Mouse (Mus musculus): ENCODE data around the gene Lalba. TPM values are rescaled to one million over a fixed set of nuclear protein-coding genes. Genes with fewer than 3 reads are reported as not detected.
"Not testable (repeated sequence)": the region's sequence is repeated elsewhere in the genome, so short reads cannot be mapped to it uniquely, and the experiment has no call there.

The Lalba gene
- not detected for total RNA-seq (2021)
- long read RNA-seq, experiment 1 = 0 reads
- long read RNA-seq, experiment 2 = 0 reads

DNA sequence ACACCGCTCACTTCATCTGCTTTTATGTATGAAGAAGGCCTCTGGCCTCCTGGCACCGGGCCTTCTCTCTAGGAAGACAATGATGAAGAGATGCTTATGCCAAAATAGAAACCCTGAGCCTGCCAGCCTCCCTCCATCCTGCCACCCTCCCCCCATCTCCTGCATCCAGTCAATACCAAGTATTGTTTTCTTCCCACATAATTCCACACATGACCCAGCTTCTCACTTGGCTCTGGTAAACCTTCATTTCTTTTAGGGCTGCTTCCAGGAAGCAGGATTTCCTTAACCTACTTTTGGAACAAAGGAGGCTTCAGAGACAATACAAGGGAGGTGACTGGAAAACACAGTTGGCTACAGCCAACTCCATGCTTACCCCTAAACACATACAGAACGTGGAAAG is at the start of gene Lalba:
Gene Lalba (minus strand): TSS at position 21 of the 400 bp plus-strand sequence.
- DNase-seq (ENCODE audit: low spot score in 2 of 2) = no peak
- intact Hi-C loops (cut with DNase I) = no loop called here

DNA sequence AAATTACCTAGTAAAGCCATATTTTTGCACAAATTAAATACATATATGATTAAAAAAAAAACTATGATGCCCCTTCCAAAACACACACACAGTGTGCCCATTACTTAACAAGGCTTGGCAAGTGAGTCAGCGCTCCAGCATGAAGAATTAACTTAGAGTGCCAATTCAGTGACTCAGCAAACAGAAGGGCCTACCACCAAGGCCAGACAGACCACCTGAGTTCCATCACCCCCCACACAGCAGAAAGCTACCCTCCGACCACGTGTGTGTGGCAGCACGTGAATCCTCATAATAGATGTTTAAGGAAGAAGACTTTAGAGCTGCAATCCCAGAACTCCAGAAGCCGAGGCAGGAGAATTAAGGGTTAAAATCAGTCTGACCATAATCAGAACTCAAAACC is 49.8 kb upstream of the Lalba start:
- DNase-seq (ENCODE audit: low spot score in 2 of 2) = peak in 1 of 2 experiments; percentile 33
- intact Hi-C loops (cut with DNase I) = loop anchor here (5.0 kb wide), 1 partner anchor 35 kb away; no protein-coding TSS in a partner anchor

DNA sequence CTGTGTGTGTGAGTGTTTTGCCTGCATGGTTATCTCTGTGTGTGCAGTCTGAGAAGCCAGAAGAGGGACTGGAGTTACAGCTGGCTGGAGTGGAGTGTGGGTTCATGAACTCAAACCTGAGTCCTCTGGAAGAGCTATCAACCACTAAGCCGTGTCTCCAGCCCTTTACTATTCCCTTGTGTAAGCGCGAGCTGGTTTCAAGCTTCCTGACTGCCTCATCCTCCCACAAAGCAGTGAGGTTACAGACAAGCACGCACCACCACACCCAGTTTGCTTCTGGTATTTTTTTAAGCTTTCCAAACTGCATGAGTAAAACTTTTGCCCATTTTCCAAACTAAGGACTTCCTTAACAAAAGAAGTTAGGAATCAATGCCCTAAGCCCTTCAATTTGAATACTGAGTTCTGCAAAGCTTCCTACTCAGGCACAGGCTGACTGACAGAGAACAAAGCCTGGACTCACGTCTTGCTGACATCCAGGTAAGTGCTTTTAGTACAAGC is 45.6 kb upstream of the Lalba start:
- intact Hi-C loops (cut with DNase I) = no loop called here
- DNase-seq (ENCODE audit: low spot score in 2 of 2) = no peak

DNA sequence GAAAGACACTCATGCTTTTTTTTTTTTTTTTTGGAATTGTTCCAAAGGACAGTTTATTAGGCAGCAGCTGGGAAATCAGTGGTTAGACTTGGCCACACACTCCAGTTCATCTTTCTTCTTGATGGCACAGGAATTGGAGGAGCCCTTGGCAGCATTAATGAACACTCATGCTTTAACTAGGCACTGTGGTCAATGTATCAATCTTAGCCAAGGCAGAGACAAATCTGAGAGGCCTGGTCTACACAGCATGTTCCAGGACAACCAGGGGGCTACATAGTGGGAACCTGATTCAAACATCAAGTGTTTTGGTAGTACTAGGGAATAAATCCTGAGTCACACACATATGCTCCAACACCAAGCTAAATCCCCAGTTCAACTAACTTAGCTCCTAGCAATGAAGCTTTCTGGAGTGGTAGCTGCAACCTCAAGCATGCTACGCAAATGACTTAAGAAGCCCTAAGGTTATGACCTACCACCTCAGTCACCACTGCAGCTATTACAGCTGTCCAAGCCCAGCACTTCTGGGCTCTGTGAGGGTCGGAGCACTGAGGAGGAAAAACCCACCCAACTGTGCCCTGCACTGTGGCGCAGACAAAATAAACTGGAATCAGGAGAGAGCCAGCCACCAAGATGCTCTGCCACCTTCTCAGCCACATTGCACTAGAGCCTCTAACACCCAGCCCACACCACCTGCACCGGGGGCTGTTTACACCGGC is 44.7 kb upstream of the Lalba start:
- no peak for DNase-seq (ENCODE audit: low spot score in 2 of 2)
- intact Hi-C loops (cut with DNase I) = no loop called here

DNA sequence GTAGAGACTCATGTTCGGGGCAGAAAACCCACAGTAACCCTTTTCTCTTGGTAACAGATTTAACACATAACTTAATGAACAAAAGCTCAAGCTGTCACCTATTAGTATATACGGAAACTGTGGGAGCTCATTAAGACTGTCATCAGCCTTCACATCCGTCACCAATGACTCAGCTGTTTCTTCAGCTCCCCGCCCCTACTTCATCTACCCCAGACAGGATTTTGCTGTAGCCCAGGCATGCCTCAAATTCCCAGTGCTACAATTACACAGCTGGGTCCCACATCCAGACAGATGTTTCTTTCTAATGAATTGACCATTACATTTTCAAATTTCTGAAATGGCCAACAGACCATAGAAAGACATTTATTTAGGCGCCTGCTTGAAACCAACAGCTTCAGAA is 43.5 kb upstream of the Lalba start:
- DNase-seq (ENCODE audit: low spot score in 2 of 2) = no peak
- intact Hi-C loops (cut with DNase I) = no loop called here

DNA sequence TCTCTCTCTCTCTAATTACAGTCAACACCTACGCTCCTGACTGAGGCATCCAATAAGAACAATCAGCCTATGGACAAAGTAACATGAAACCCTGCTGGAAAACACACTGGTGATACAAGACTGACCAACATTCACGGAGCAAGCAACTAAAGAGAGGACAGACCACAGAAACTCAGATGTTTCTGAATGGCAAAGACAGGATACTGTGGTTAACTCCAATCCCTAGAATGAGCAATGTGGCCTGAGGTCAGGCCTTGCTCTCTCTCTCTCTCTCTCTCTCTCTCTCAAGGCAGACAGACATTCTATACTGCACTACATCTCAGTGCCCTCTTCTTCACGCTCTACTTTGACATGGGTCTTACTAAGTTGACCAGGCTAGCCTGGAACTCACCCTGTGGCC is 38.7 kb upstream of the Lalba start:
- no peak for DNase-seq (ENCODE audit: low spot score in 2 of 2)
- intact Hi-C loops (cut with DNase I) = no loop called here

DNA sequence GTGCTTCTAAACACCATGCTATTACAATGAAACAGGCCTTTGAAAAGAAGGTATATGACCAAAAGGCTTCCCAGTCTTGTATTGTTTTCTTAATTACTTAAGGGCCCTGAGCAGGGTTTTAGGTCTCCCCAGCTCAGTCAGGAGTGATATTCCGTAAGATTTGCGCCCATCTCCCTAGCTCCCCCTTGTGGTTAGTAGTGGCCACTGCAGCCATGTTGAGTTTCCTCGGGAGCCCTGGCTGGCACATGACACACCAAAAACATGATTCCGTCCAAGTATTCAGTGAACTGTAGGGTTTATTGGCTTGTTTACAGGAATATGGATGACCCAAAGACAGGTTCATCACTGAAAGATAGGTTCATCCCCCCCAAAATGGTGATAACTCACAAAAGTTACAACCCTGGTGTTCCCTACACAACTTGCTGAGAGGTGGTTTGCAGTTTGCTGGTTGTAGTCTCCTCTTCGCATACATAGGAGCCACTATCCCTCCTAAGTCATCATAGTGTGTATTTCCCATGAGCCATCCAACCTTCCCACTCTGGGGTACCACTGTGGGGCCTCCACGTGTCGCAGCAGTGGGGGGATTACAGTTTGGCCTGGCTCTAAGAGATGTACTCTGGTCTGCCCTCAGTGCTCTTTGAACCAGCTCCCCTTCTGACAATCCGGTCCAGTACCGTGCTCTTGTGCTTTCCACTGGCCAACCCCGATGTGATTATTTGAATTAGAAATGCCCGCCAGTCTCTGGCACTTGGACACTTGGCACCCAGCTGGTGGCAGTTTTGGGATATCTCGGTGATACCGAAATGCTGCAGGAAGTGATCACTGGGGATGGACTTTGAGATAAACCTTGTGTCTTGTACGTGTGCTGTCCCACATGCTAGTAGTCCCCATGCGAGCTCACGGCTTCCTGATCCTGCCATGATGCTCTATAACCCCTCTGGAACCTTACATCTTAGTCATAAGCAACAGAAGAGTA is 35.1 kb upstream of the Lalba start:
- intact Hi-C loops (cut with DNase I) = no loop called here
- DNase-seq (ENCODE audit: low spot score in 2 of 2) = peak; percentile 56 to 64

DNA sequence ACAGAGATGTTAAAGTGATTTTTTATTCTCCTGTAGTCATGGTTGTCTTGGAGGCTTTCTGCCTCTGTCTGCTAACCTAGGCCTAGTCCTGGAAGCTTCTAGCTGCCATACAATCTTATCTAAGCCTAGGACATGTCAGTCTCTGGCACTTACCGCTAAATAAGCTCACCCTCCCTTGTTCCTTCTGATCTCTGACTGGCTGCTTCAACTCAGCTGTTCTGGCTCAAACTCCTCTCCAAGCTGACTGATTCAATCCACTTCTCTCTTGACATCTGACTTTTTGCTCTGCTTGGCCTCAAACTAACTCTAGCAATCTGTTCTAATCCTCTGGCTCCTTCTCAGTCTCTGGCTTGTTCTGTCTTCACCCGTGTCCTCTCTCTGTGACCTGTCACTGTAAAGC is 32.3 kb upstream of the Lalba start:
- intact Hi-C loops (cut with DNase I) = not testable (repeated sequence)

DNA sequence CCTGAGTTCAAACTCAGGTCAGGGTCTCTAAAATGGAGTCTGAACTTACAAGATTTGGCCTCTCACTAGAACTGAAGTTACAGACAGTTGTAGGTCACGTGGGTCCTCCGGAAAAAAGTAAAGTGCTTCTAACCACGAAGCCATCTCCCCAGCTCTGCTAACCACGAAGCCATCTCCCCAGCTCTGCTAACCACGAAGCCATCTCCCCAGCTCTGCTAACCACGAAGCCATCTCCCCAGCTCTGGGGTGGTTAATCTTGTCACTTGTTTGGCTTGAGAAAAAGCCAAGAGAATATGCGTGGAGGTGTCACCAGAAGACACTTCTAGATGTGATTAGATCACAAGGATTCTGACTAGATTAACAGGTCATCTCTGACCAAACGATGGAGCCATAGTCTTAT is 31.6 kb upstream of the Lalba start:
- intact Hi-C loops (cut with DNase I) = no loop called here
- no peak for DNase-seq (ENCODE audit: low spot score in 2 of 2)

More for the DNA sequence above, 32.3 kb upstream of the Lalba start:
- not testable (repeated sequence) for DNase-seq (ENCODE audit: low spot score in 2 of 2)

DNA sequence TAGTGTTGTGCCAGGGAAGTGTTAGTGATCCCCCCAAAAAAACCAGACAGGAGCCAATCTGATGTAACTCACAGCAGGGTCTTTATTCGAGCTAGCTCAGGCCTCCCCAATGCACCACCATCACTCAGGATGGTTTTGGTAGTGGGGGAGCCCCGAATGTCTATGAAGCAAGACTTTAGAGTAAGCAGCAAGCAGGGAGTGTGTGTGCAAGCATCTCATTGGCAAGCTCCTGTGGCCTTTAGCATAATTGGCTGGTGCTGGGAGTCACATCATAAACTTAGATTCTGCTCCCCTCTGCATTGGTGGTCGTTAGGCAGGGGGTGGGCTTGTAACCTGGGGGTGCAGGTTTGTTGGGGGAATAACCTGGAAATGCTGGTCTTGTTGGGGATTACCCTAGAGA is 31.2 kb upstream of the Lalba start:
- intact Hi-C loops (cut with DNase I); DNase-seq (ENCODE audit: low spot score in 2 of 2): not testable (repeated sequence)

DNA sequence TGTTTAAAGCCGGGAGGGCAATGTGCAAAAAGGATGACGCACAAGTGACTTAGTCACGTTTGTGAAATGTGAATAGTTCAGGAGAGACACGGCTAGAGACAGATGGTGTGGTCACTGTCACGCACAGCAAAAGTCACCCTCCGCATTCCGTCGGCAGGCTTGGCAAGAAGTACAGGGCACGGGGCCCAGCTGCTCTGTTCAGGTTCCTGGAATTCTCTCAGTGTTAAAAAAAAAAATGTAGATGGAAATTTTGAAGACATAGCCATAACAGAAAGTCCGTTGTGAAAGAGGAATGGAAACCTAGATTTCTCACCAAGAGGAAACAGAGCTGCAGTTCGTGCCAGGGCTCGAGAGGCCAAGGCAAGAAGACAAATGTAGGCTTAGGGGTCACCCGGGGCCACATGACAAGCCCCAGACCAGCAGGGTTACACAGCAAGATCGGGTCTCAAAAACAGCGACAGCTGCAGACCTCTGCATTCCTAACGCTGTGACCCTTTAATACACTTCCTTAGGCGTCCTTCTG is 30.3 kb upstream of the Lalba start:
- intact Hi-C loops (cut with DNase I) = no loop called here
- peak; percentile 42 to 54 for DNase-seq (ENCODE audit: low spot score in 2 of 2)

DNA sequence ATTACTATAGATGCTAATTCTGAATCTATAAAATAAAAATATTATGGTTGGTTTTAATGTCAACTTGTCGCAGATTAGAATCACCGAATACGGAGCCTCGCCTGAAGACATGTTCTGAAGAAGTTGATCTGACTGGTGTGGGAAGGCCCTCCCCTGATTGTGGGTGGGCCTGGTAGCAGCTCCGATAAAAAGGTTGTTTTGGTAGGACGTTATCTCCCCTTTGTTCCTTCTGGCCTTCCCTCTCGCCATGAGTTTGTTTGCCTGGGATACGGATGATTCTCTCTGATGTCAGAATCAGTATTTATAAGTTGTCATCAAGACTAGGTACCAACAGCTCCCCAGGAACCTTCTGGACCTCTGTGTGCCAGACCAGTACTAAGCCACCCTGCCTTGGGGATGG is 29.7 kb upstream of the Lalba start:
- intact Hi-C loops (cut with DNase I) = no loop called here
- no peak for DNase-seq (ENCODE audit: low spot score in 2 of 2)

DNA sequence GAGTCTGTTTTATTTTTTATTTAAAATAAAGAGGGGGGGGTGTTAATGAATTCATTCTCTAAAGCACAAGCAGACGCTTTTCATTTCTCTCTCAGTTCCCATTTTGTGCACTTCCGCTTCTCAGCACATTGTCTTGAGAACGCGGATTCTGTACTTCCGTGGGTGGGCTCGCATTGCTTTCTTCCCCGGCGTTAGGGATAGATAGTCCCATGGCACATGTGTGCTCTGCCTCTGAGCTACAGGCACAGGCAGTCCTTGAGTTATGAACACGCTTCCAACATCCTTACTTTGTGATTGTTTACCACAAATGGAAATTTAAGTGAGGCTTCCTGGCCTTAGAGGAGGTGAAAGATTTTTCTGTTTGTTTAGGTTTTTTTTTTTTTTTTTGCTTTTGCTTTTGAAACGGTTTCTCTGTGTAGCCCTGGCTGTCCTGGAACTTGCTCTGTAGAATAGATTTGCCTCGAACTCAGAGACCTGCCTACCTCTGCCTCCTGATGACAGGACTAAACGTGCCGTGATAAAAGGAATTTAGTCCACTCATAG is 28.9 kb upstream of the Lalba start:
- intact Hi-C loops (cut with DNase I) = no loop called here
- DNase-seq (ENCODE audit: low spot score in 2 of 2) = peak; percentile 36 to 51

DNA sequence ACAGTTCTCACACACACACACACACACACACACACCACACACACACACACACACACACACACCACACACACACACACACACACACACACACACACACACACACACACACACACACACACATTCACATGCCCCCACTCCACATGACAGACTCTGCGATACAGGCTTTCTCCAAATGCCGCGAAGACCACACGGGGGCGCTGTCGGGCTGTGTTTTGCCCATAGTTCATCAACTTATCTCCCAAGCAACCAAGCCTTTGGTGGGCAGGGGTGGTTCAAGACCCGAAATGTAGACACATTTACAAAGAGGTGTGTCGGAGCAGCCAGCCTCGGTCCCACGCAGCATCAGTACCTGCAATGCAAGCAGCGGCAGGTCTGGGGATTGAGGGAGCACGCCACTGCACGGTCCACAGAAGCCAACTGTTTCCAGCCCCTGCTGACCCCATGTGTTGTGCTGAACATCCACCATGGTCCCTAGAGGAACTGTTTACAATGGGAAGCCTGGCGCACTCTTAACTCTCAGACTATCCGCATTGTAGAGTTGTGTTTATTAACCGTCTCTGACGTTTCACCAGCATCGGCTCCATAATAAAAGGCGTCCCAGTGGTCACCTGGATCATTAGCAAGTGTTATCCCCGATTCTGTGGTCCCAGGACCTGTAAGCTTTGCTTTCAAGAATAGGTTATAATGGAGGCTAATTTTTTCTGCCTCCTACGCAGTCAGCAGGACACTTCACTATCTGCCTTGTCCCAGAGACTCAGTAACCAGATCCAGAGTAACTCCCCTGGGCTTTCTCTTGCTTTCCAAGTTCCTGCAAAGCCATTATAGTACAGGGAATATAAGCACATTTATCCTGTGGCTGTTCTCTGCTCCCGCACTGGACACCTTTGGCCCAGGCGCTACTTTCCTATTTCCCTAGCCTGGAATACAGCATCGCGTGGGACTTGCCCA is 28.2 kb upstream of the Lalba start:
- intact Hi-C loops (cut with DNase I) = no loop called here
- DNase-seq (ENCODE audit: low spot score in 2 of 2) = peak; percentile 78 to 90

DNA sequence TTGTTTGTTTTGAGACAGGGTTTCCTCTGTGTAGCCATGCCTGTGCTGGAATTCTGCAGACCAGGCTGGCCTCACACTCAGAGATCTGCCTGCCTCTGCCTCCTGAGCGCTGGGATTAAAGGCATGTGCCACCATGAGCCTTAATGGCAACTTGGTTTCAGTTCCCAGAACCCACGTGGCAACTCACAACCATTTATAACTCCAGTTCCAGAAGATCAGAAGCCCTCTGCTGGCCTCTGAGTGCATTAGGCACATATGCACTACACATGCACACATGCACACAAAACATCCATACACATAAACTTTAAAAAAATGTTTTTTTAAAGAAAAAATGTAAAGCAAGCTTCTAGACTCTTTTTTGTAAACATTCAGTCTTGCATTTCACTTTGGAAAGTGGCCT is 26.9 kb upstream of the Lalba start:
- no peak for DNase-seq (ENCODE audit: low spot score in 2 of 2)
- intact Hi-C loops (cut with DNase I) = loop anchor here (10.0 kb wide), 1 partner anchor 95 kb away; no protein-coding TSS in a partner anchor

DNA sequence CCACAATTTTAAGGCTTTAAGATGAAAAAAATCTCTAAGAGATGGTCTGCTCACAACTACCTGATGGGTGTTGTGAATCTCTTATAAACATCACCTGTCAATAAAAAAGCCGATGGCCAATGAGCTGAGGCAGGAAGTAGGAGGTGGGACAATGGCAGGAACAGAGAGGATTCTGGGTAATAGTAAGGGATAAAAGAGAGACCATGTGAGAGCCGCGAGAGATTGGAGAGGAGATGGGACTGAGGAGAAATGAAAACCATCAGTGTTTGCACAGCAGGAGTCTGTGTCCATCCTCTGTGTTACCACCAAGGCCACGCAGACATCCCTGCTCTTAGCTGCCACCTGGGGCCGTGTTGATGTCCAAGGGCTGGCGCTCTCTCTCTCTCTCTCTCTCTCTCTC is 24.8 kb upstream of the Lalba start:
- intact Hi-C loops (cut with DNase I) = loop anchor here (10.0 kb wide), 1 partner anchor 93 kb away; no protein-coding TSS in a partner anchor
- no peak for DNase-seq (ENCODE audit: low spot score in 2 of 2)

DNA sequence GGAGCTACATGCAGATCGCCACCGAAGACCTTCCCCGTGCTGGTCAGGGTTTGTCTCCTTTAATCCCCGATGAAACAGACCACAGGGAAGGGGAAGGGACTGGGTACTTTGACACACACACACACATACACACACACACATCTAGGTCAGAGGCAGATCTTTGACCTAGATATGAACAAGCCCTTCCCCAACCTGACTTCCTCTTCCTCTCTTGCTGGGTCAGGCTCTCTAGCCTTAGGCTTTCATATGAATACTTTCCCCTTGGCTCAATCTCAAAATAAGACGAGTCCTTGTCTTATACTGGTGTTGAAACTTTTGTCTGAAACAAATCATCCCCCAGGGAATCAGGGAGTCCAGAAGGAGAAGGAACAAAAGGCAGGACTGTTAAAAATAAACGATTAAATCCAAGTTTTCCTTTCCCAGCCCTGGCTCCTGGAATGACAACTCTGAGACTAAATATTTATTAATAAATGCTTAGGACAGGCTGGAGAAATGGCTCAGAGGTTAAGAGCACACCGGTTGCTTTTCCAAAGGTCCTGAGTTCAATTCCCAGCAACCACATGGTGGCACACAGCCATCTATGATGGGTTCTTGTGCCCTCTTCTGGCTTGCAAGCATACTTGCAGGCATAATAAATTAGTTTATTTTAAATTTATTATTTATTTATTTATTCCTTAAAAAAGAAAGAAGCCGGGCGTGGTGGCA is 23.9 kb upstream of the Lalba start:
- intact Hi-C loops (cut with DNase I) = loop anchor here (10.0 kb wide), 1 partner anchor 92 kb away; no protein-coding TSS in a partner anchor

DNA sequence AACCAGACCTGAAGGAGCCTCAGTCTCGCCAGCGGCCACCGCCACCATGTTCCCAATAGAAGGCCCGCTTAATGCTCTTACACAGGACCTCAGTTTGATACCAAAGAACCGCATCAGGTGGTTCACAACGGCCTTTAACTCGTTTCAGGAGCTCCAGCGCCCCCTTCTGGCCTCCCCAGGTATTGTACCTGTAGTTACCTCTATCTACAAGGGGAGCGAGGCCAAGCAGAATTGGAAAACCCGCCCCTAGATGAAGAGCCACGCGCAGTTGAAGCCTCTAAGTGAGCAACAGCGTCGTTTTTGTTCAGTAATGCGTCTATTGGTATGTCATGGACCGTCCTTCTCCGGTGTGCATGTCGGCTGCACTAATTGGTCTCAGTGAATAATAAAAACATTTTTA is 22.0 kb upstream of the Lalba start:
- intact Hi-C loops (cut with DNase I) = loop anchor here (10.0 kb wide), 1 partner anchor 90 kb away; no protein-coding TSS in a partner anchor
- peak; percentile 80 to 83 for DNase-seq (ENCODE audit: low spot score in 2 of 2)

More for the DNA sequence above, 23.9 kb upstream of the Lalba start:
- no peak for DNase-seq (ENCODE audit: low spot score in 2 of 2)
